Mouse (Mus musculus) adrenal gland, postnatal 10 days (tissue): ENCODE measurements at regions not wholly inside any gene's neighbourhood (a gene's known extent, or its start where the extent isn't known, plus 50 kb on each side); places are given as distances from the start of the nearest gene placed in this dataset.
A peak's percentile ranks its signal among the peaks of the same experiment; 100 is the strongest.

Experiments used
- DNase-seq: peaks from one replicate; pipeline ENCODE4 v3.0.0; 2021; ENCODE audit warnings: mixed read lengths

DNA sequence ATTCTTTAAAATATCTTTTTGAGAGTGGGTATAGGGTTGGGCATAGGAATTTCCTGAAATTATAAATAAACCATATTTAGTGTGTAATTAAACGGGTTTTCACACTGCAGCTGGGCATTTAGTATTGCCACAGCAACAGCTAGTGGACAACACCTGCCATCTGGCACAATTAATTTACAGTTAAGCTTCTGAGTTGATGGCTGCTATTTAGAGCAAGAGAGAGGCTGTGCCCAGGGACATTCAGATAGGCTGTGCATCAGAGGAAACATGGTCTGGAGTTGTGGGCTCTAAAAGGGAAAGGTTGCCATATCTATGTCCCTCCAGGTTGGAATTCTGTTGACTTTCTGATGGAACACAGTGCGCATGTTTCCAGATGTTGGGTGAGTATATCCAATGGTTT is 227.1 kb downstream of the Pth2r start:
- no peak for DNase-seq

DNA sequence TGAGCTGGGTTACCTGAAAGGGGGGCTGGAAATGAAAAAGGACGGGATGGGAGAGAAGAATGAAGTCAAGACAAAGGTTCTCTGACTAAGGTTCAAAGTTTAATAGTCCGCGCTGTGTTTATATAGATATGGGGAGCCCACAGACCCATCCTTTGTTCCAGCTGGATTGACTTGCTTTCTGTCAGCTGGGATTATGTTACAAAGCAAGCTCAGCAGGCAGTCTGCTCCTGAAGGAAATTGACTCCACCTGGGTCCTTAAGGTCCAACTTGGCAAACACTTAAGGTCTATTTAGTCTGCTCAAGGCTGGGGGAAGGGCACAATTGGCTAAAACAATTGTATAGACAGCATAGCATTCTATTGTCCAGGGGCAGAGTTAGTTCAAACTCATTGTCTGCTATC is 253.8 kb downstream of the Pth2r start:
- no peak for DNase-seq

DNA sequence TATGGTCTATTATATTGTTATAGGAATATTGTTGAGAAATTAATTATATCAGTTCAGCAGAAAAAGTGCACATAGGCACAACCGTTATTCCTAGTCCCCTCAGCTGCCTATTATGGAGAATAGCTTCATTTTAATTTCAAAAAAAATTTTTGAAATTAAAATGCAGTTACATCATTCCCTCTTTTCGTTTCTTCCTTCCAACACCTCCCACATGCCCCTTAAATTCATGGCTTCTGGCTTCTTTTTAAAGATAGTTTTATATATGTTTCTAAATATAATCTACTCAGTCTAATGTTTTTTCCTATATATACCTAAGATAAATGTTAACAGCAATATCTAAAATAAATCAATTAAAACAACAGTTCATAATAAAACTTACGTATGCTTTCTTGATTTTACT is 256.7 kb downstream of the Pth2r start:
- DNase-seq, result no peak

DNA sequence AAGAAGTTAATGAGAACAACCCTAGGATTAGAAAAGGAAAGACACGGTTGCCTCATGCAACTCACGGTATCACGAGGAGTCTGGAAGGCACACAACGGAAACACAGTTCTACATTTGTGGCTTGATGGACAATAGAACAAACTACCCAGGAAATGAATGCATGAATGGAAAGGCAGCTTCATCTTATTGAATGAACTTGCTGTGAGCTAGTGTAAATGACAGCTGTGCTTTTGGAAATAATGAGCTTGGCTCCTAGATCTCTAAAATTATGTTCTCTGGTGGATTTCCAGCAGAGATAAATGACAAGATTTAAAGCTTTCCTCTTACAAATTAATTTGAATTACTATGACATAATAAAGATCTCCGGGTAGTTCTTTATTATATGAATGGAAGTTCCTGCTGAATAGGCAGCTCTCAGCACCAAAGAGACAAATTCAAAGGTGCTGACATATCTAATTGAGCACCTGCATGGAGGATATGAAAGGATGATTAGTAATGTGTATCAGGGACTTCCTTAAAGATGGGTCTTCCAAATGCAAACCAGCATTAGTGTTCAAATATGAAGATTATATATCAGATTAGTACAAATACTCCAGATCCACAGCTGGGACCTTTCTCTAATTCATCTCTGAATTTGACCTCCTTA is 262.5 kb downstream of the Pth2r start:
- DNase-seq, result no peak

DNA sequence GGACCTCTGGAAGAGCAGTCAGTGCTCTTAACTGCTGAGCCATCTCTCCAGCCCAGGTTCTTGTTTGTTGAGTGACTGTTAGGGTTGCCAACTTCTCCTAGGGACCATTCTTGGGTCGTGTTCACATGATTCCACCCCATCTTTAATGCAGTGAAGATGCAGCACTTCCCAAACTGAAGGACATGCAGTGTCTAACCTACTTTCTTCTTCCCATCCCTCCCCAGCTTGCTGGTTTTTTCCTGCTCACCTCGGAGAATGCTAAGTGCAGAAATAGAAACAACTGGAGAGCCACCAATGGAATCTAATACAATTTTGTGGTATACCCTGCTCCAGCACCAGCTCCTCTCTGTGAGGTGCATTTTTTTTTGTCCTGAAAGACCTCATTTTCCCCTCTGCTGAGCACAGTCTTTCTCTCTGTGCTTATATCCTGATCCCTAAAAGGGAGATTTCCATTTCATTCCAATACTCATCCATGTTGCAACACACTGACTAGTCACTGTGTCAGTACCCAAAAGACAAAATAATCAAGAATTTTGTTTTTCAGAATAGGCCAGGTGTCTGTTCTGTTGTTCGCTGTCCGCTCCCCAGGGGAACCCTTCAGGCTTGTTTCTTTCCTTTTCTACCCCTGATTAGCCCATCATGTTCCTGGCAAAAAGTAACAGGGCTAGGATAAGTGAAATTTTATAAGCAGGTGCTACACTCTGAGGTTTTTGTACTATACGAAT is 263.6 kb downstream of the Pth2r start:
- no peak for DNase-seq

DNA sequence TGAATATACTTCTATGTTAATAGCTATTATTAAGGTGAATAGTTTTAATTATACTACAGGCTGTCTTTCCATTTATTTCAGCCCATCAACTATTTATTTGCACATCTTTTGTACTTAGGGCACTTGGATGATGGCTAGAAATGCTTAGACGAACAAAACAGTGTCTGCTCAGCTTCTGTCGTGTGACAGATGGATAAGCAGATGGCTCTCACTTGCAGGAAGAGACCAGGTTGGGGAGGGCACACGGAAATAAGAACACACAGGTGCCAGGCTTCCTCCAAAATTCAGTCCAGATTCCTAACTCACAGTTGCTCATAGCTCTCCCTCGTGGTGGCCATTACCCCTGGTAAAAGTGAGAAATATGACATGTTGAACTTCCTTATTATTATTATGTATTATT is 267.0 kb downstream of the Pth2r start:
- no peak for DNase-seq

DNA sequence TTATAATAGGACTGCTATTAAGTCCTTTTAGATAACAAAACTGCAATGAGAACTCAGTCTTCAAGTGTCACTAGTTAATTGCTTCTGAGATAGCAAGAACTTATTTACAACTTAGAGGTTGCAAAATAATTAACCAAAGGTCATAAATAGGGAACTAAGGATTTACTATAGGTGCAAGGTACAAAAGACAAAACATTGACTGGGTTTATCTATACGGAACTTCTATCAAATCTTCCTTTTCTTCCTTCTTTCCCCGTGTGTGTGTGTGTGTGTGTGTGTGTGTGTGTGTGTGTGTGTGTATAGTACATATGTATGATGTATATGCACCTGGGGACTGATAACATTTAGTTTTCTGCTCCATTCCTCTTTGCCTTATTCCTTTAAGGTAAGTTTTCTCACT is 305.5 kb downstream of the Pth2r start:
- DNase-seq, result no peak

DNA sequence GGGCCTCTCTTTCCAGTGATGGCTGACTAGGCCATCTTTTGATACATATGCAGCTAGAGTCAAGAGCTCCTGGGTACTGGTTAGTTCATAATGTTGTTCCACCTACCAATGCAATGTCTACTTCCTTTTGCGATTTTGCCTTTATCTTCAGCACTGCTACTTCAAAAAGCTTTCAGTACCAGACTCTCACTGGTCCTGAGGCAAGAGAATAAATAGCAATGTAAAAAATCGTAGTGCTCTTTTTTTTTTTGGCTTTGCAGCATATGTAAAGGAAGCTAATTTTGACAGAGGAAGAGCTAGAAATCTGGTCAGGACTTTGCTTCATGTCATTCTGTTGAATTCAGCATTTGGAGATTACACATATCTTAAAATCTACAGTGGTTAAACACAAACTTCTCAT is 291.0 kb upstream of the Crygf start:
- DNase-seq, result no peak

DNA sequence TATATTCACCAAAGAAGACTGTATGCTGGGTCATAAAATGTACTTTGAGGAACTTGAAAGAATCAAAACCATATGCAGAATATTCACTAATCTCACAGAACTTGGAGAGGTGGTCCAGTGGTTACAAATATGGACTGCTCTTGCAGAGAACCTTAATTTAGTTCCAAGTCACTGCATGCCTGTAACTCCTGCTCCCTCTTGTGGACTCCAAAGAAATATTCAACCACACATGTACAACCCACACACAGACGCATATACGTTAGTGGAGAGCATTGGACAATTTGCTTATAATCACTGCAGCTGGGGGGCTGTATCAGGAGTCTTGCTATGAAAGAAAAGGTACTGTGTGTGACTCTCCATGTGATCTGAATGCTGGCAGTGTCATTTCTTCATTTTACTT is 271.9 kb upstream of the Crygf start:
- no peak for DNase-seq

DNA sequence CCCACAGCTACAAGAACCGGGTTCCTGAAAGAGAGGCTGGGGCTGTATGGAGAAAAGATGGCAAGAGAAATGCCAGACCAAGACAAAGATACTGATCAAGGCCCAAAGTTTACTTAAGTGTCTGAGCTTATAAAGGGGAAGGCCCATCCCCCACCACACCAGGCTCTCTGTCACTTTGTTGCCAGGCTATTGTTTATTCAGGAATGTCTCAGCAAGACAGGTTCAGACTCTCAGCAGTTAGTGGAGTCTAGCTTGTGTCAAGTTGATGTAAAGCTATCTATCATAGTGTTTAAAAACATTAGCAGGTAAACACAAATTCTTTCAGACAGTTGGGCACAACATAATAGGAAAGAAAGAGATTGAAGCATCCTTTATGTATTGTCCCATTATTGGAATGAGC is 244.4 kb upstream of the Crygf start:
- DNase-seq, result no peak

DNA sequence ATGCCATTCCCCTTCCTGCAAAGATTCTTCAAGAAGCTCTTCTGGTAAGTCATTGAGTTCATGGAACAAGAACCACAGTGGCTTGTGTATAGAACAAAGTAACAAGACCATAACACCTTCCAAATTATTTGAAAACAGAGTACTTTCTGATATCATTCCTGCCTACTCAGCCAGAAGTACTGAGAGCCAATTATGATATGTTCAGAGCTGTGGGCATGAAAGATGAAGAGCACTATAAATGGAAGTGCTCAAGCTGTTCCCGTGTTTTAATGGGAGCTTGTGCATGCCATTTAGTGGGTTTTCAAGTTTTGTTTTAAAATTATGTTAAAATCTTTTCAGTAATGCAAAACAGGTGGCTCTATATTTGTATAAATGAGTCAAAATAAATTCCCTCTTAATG is 239.0 kb upstream of the Crygf start:
- DNase-seq, result no peak

DNA sequence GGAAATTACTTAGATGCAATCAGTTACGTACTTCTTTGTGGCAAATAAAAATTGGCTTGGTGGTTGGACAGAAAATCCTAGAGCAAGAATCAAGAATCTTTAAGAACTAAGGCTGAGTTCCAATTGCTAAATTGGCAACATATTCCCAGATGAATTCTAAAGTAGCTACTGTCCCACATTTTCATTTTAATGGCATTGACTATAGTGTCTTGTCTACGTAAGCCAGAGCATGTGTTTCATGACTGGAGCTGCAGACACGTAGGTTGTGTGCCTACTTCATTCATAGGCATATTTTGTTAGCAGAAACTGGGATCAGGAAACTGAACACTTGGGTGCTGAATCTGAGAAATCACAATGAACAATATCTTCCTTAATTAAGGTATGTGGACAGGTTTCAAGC is 196.1 kb upstream of the Crygf start:
- no peak for DNase-seq

DNA sequence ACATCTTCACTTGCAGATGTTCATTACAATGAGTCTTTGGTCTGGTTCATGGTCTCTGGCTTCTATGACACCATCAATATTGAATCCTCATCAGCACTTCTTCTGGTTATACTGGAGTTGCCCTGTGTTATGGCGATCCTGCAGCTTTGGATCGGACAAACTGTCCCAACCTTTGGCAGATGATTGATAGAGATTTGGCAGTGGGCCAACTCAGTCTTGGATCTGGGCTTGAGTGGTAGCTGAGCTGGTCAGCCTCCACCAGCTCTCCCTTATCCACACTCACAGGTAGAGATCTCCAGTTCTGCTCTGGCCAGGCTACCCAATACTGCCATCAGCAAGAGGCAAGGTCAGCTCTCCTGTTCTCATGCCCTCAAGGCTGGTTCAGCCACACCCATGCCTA is 168.4 kb upstream of the Crygf start:
- peak; percentile 7 for DNase-seq

DNA sequence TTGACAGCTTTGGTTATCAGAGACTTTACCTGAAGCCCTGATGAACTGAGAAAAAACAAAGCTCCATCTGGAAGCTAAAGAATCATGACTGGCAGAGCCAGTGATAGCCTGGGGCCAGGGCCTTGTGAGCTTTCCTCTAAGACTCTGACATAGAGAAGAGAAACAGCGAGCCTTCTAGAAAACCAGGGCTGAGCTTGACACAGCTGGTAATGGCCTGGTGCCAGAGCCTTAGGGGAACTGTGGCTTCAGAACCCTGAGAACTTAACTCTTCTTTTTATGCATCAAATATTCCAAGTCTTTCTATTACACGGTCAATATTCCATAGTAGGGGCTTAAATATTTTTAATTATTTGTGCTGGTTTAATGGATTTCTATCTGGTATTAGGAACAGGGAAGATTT is 165.2 kb upstream of the Crygf start:
- DNase-seq, result no peak

DNA sequence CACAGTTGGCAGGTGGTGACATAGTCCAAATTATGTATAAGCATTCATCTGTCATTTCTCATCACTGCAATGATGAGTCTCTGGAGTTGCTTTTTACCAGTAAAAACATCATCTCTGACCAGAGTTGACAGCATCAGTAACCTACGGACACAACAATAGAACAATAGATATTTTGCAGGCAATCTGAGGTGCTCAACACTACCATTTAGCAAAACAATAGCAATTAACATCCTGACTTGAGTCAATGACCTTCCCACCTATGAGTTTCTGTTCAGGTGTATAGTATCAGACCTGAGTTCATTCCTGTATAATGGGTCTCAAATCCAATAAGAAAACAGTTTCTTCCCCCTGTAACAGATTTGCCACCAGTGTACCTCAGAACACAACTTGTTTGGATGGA is 126.1 kb upstream of the Crygf start:
- DNase-seq, result no peak

DNA sequence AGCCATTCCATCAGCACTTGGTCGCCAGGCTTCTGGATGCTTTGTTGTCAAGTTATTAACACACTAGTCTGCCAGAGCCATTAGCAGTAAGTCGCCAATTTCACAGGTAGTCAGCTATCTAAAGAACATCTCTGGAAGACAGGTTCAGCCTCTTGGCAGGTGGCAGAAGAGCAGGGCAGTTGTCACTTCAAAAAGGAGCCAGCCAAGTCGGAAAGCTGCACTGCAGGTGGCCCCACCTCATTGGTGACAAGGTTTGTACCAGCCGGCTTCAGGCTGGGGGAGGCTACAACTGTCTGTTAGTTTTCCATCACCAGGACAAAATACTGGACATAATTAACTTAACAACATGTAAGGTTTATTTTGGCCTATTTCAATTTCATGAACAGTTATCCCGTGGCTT is 105.5 kb upstream of the Crygf start:
- no peak for DNase-seq

DNA sequence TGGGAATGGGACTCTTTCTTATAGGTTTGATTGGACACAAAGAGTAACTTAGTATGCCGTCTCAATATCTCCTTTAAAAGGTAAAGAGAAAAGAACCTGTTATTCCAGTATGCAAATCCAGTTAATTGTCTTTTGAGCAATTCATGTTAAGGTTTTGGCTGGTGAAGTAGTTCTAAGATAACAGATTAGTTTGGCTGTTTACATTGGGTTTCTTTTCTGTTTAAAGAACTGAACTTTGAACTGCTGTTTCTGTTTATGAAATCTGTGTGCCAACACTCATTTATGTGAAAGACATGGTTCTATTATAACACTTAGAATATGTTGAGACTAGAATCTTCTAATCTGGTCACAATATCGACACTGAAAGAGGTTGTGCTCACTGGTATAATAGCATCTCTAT is 85.2 kb upstream of the Crygf start:
- no peak for DNase-seq

DNA sequence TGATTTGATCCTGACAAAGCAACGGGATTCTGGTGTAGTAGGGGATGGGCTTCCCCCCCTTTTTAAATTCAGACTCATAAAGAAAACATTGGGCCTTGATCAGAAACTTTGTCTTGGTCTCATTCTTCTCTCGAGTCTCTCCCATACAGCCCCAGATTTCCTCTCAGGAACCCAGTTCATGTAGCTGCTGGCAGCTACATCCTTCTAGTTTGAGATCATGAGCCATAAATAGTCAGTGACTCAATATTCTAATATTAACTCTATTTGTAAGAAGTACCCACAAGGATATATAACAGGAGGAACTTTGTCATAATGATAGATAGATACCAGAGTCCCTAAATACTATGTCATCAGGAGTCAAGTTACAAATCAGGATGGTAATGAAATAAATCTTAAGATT is 79.3 kb upstream of the Crygf start:
- no peak for DNase-seq

DNA sequence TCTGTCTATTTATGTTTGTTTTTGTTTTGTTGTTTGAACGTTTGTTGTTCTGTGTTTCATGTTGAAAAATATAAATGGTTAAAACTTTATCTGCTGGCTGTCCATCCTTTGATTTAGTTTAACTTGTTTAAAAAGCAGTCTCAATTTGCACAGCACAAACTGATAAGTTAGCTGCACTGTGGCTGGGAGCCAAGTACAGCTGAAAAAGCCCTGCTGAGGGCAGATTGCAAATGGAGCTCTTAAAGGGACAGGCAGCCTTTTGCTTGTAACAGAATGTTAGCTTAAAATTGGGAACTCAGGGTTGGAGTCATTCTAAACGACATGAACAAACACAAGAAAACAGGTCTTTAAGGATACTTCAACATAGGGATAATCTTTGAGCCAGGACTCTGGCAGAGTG is 52.6 kb upstream of the Crygf start:
- peak; percentile 14 for DNase-seq
